Mouse (Mus musculus) thymus, postnatal 14 days (tissue): ENCODE measurements at regions not wholly inside any gene's neighbourhood (a gene's known extent, or its start where the extent isn't known, plus 50 kb on each side); places are given as distances from the start of the nearest gene placed in this dataset.

Experiments
- DNase-seq: peaks from one replicate; pipeline ENCODE4 v3.0.0; 2021

GRCm38 (mm10) chr1:137620672-137621071, 554.8 kb downstream of the Ptprc start:
- peak; percentile 33 for DNase-seq

- no peak for DNase-seq
These were observed 557.3 kb downstream of the Ptprc start for GRCm38 (mm10) chr1:137618231-137618630.

DNA sequence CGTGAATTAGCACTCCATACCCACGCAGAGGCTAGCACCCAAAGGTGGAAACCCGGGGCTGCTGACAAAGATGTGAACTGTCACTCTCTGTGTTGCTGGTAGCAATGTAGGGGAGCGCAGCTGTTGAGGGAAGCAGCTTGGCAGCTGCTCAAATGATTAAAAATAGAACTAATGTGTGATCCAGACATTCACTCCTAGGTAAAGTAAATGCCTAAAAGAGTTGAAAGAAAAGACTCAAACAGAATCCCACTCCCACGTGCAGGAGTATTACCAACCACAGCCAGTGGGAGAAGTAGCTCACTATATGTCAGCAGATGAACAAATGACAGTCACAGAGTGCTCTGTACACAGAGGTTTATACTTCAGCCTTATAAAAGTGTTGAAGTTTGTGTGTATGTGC, 558.0 kb downstream of the Ptprc start:
- DNase-seq, result peak; percentile 39

- DNase-seq, result no peak
These were observed 568.8 kb downstream of the Ptprc start for GRCm38 (mm10) chr1:137606716-137607115.

GRCm38 (mm10) chr1:137605890-137606663, 569.4 kb downstream of the Ptprc start:
- DNase-seq, result no peak

- DNase-seq, result no peak
These were observed 581.8 kb downstream of the Ptprc start for GRCm38 (mm10) chr1:137593732-137594131.

DNA sequence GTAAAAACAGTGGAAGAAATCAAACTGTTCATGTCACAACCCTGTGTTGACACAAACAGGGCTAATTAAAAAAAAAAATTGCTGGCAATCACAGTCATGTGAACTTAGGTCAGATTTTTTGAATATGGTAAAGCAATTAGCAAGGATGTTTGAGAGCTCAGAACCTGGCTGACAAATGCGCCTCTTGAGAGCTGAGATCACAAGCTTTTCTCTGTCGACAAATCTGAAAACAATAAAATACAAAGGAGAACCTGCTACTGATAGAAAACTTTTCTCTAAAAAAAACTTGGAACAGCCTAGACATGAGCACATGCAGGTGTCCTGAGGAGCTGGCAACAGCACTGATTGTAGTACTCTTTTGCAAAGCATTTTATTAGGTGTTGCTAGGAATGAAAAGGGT, 583.6 kb downstream of the Ptprc start:
- DNase-seq, result no peak

- DNase-seq, result no peak
These were observed 584.2 kb downstream of the Ptprc start for GRCm38 (mm10) chr1:137591295-137591694.

GRCm38 (mm10) chr1:137588304-137589300, 586.9 kb downstream of the Ptprc start:
- no peak for DNase-seq

GRCm38 (mm10) chr1:137587481-137588228, 587.9 kb downstream of the Ptprc start:
- no peak for DNase-seq

- DNase-seq, result no peak
These were observed 590.8 kb downstream of the Ptprc start for GRCm38 (mm10) chr1:137584696-137585095.

GRCm38 (mm10) chr1:137584104-137584675, 591.3 kb downstream of the Ptprc start:
- DNase-seq, result no peak

- no peak for DNase-seq
These were observed 597.9 kb downstream of the Ptprc start for GRCm38 (mm10) chr1:137577639-137578038.

DNA sequence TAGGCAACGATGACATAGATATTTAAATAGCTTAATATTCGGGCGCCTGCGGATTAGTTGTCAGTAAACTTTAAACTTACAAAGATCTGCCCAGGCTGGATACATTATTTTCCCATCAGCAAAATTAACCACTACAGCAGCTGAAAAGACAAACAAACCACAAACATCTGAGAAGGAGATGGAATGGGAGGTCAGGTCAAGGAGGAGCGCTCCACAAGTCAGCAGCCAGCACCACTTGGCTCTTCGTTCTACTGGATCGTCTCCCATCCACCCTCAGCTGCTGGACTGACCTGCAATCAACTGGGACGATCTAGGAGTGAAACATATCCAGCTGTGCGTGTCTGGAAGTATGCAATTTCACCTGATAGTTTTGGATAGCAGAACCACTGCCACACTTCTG, 599.3 kb downstream of the Ptprc start:
- no peak for DNase-seq

- DNase-seq, result no peak
These were observed 600.1 kb downstream of the Ptprc start for GRCm38 (mm10) chr1:137575380-137575779.

DNA sequence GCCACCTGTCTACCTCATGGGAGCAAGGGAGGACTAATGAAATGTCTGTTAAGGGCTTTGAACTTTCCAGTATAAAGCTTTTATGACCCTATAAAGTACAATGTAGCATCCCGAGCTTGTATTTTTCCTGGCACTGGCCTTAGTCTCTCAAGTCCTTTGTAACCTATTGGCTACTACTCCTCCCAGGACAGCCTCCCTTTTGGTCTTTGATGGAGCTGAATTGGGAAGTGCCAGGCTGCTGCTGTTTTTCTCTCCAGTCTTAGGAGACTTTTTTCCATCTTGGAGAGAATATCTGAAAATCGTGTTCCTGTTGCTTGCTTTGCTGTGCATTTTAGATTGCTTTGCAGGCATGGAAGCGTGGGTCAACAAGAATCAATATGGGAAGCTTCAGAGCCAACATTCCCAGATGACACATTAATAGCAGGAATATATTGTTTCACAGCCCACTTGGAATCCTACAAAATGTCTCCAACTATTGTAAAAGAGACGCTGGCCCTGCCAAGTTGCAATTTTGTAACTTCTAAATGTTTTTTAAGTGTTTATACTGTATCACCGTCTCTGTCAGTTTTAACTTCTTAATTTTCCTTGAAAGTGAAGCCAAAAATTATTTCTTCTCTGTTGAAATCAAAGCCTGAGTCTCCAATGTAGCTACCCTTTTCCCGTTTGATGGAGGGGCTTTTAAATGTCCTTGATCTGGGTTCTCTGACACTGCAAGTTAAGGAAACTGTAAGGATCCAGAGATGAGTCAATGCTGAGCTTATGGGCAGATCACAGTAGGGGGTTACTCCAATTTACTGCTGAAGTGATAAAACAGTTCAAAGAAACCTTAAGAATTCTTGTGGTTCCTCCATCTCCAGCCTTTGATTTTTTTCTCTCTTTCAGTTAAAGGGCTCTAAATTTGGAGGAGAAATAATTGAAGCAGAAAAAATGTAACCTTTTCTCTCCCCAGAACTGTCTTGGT, 603.3 kb downstream of the Ptprc start:
- no peak for DNase-seq

DNA sequence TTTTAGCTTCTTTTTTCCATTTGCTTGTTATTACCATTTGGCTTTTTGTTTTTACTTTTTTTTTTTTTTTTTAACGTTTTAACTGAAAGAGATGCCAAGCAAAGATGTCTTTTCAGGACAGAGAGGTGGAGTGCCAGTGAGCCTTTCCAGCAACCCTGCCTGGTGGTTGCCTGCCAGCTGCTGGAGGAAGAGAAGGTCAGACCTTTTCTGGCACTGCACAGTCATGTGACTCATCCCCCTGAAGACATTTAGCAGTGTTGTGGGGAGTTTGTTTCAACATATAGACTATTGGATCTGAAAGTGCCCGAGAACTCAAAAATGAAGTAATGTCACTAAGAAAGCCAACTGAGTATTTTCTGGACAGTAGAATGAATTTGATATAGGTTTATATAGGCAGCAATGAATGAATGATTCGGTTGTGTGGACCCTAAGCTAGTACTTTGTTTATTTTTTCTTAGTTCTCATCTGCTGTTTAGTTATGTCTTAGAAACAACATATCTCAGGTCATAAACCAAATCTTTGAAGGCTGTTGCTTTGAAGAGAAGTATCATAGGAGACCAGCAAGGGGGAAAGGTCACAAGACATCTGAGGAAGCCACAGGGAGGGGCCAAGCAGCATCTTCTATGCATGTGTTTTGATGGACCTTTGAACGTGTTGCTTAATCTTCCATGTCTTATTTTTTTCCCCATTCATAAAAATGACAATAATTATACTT, 604.2 kb downstream of the Ptprc start:
- DNase-seq, result peak; percentile 52

DNA sequence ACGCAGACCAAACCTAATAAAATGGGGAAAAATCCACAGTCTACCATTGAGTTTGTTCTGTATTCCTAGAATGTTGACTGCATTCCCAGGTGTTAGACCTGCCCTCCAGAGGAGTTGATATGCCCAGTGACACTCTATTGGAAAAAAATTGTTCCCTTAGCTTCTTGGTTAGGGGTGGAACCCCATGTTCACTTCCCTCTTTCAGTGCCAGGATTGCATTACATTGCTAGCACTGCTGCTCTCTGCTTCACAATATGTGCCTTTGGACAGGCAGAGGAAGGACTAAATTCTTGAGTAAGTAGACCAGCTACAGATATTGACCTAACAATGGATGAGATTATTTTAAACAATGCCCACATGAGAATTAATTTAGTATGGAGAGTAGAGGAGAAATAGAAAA, 607.3 kb upstream of the Nr5a2 start:
- no peak for DNase-seq

DNA sequence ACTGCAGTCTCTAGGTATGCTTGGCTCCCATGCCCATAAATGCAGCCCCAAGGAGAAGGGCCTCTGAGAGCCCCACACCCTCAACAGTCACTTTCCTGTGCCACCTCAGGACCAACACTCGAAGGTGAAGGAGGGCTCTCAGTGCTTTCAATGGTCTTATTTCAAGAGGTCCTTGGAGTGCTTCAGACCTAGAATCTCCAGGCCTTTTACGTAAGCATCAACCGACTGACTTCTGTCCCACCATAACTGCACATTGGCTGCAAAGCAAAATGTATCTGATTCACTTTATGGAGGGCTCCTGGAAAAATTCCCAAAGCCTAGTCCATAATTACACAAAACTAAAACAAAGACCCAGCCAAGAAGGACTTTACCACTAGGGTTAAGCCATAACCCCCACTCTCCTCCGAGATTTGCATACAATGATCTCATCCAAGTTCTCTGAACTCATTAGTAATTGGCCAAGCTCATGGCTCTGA, 605.4 kb upstream of the Nr5a2 start:
- DNase-seq, result no peak

DNA sequence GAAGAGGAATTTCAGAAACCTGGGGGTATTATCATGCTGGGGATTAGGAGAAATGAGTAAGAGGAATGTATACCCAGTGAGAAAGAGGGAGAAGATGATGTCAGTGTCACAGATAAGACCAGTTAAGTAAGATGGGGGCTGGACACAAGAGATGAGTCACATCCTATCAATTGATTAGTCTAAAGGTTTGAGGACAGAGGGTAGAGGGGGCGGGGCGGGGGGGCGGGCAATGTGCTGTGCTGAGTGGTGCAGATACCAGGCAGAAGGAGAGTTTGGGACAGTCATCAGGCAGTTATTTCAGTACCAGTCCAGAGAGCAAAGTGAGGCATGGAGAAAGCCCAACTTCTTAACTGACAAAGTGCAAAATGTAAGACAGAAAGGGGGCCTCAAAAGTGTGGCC, 601.4 kb upstream of the Nr5a2 start:
- DNase-seq, result no peak
